Mouse (Mus musculus): ENCODE measurements around the gene Shisal2a.
A peak's percentile ranks its signal among the peaks of the same experiment; 100 is the strongest.

Gene Shisal2a

DNA sequence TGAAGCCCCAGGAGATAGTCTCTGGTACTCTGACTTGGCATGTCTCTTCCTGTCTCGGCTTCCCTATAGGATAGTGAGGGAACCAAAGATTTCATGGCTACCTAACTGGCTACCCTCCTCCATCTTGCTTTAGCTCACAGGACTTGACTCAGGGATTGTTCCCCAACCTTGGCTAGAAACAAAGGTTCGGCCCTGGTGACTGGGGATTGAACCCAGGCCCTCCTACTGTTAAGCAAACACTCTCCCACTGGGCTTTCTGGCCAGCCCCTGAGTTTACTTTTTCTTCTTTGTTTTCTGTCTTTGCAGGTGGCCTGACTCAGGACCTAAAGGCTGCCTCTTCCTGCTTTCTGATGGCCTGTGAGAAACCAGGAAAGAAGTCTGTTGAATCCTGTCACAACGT is 45.3 kb downstream of the Shisal2a start:
- no peak for DNase-seq (ENCODE audit: low spot score in 2 of 2)

DNA sequence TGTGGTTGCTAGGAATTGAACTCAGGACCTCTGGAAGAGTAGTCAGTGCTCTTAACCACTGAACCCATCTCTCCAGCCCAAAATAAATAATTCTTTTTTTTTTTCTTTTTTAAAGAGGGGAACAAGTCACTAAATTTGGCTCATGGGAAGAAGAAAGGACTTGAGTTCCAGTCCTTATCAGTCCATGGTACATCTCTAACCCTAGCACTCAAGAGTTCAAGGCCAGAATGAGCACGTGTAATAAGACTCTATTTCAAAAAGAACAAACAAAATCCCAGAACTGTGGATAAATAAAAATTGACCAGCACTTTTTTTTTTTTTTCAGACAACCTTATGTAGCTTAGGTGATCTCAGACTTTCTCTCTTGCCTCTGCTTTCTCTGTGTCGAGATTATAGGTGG is 46.4 kb downstream of the Shisal2a start:
- no peak for DNase-seq (ENCODE audit: low spot score in 2 of 2)

DNA sequence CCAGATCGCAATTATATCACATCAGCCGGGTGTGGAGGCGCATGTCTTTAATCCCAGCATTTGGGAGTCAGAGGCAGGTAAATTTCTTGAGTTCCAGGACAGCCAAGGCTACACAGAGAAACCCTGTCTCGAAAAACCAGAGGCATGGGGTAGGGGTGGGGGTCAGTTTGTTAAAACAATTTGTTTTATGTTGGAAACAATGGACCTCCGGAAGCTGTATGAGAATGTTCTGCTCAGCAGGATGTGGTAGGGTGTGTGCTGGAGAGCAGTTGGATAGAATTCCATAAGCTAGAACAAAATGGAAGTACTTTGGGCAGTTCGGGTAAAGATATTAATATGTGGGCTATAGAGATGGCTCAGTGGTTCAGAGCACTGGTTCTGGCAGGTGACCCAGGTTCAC is 47.7 kb downstream of the Shisal2a start:
- no peak for DNase-seq (ENCODE audit: low spot score in 2 of 2)

DNA sequence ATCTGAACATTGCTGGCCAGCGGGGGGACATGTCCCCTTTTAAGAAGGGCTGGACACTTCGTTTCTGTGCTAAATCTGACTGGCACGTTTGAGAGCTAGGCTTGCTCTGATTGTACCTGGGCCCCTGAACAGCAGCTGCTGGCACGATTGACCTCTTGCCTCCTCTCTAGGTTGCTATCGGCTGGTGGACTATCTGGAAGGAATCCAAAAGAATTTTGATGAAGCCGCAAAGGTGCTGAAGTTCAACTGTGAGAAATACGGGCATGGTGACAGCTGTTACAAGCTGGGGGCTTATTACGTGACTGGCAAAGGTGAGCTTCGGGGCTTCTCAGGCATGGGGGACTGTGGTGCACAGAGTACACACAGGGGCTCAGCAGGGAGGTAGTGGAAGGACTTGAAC is 51.1 kb downstream of the Shisal2a start:
- no peak for DNase-seq (ENCODE audit: low spot score in 2 of 2)

DNA sequence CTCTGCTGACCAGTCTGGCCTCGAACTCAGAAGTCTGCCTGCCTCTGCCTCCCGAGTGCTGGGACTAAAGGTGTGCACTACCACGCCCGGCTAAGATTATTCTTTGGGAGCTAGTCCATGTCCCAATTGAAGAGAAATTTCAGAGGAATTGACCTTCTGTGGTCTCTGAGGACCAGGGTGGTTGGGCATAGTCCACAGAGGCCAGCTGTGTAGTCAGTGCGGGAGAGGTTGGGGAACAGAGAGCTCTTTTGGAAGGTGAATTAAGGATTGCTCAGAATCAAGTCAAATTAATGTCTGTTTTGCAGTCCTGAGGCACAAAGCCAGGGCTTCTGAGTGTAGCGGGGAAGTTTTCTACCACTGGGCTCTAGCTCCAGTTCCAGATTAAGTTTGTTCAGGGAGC is 53.3 kb downstream of the Shisal2a start:
- no peak for DNase-seq (ENCODE audit: low spot score in 2 of 2)

DNA sequence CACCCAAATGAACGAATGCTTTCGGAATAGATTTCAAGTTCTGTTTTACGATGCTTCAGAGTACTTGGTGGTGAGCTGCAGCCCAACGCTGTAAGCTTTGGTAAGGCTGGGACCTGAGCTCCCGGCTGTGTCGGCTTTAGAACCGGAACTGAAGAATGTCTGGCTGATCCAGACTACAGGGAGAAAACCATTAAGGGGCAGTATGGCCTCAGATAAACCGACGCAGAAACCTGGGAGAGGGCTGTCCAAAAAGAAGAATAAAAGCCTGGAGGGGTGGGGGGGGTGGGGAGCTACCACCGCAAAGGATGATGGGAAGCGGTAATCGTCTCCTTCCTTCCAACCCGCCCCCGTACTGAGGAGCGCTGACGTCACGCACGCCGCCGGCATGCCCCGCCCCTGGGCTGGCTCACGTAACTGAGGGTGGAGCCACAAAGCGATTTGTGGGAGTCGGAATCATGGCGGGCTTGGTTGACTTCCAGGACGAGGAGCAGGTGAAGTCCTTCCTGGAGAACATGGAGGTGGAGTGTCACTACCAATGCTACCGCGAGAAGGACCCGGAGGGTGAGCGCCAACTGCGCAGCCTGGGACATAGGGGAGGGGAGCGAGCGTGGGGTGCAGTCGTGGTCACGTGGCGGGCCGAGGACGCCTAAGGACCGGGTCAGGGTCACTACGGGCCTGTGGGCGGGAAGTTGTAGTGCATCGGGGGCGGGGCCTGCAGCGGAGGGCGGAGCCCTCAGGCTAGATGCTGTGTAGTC is 55.2 kb downstream of the Shisal2a start, which contains the start of gene Coa7:
TSS of gene Coa7 (plus strand) at position 411 of the 755 bp plus-strand sequence.
- peak; percentile 91 to 92 for DNase-seq (ENCODE audit: low spot score in 2 of 2)

DNA sequence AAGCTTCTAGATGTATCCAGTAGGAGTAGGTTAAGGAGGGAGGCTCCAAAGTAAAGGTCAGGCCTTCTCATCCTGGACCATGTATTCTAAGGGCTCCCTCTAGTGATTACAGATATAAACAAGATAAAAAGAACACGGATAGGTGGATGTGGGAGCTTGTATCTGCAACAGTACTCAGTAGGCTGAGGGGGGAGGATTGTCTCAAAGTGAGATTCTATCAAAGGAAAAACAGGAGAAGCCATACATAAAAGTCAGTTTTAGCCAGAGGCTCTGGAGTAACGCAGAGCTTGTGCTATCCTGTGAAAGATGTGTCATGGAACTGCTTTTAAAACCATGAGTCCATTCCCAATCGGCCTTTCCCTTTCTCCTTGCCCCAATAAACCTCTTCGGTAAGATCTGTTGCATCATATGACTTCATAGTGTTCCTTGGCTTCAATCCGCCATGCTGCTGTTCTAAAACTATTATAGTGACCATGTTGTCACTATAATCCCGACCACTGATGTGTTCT is 56.0 kb downstream of the Shisal2a start:
- peak in 1 of 2 experiments; percentile 12 for DNase-seq (ENCODE audit: low spot score in 2 of 2)

DNA sequence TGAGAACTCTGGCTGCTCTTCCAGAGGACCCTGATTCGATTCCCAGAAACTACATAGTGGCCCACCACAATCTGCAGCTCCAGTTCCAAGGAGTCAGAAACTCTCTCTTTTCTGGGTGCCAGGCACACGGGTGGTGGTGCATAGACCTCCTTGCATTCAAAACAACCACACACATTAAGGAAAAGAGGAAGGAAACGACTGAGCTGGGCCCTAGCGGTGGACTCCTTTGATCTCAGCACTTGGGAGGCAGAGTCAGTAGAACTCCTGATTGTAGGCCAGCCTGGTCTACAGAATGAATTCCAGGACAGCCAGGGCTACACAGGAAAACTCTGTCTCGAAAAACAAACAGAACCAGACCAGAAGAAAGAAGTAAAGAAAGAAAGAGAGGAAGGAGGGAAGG is 59.6 kb downstream of the Shisal2a start:
- no peak for DNase-seq (ENCODE audit: low spot score in 2 of 2)

DNA sequence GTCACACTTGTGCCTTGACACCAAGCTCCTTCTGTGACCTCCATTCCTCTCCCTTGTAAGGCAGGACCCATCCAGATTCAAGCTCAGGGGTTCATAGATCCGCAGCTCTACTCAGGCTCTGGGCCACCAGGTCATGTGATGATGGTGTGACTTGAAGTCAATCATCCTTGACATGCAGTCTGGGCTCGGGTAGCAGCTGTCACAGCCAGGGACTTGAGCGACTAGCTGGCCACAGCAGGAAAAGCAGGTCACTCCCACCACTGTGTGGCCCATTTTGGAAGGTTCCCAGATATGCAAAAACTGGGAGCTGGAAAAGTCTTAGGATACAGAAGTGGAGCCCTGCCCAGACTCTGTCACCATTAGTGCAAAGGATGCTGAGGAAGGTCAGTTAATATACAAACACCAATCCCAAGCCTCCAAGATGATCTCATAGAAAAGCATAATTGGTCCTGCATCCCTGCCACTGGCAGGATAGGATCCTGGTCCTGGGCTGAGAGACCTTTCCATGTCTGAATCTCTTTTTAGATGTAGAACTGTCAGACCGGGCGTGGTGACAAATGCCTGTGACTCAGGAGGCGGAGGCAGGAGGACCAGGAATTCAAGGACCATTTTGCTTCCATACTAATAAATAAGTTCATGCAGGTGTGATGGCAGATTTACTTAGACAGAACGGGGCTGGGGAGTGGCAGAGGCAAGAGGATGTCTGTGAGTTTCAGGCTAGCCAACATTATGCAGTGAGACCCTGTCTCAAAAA is 62.3 kb downstream of the Shisal2a start:
- no peak for DNase-seq (ENCODE audit: low spot score in 2 of 2)

DNA sequence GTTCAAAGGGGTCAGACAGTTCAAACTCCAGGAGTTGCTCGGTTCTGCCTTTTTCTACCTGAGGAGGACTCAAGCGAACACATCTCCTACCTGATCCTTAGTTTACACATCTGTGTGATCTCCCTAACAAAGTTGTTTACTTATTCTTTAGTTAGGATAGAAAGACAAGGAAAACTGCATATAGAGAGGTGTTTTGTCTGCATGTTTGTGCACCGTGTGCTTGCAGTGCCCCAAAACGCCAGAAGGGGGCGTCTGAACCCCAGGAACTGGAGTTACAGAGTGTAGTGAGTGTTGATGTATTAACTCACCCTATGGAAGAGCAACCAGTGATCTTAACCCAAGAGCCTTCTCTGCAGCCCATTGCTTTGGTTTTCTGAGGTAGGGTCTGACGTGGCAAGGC is 63.4 kb downstream of the Shisal2a start:
- DNase-seq (ENCODE audit: low spot score in 2 of 2) = no peak

DNA sequence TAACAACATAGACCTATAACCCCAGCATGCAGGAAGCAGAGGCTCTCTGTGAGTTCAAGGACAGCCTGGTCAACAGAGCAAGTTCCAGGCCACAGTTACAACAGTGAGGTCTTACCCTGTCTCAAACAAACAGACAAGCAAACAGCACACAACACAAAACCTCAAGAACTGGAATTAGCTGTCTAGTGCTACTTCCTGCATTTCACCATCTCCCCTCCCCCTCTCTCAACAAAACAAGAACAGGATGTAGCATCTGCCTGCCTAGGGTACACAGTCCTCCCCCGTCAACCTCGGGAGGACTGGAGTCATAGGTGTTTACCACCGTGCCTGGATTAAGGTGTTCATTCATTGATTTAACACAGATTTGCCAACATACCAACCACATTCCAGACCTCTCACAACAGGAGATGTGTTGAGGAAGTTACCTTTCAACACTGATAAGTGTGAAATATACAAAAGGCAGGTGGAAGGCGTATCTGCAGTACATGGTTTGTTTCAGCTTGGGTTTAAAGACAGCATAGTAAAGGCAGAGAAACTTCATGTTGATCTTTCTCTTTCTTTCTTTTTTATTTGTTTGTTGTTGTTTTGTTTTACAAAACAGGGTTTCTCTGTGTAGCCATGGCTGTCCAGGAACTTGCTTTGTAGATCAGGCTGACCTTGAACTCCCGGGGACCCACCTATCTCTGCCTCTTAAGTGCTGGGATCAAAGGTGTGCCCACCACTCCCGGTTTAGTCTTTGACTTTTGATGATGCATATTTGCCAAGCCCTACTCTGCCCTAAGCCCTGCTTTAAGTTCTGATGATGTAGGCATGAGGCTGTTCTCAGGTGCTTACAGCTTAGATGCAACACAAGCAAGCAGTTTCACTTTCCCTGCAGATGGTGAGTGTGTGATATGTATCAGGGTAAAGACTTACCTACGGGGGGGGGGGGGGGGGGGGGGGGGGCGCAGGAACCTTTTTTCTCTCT is 64.2 kb downstream of the Shisal2a start:
- no peak for DNase-seq (ENCODE audit: low spot score in 2 of 2)
